Mouse (Mus musculus): Measurements from ENCODE around the gene Rgl1.

The Rgl1 gene

DNA sequence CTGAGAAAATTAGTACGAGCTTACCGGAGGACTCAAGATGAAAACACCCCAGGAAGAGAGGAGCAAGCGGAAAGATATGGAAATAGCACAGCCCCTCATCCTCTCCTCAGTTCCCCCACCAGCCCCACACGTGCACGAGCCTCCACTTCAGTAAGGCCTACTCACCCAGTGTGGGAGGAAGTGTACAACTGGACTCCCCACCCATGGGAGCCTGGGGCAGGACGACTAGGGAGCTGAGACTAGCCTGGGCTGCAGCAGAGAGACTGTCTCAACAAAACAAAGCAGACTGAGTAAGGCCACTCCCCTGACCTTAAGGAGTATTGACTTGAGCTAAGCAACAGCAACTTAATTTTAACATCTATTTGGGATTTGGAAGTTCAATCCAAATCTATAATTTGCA lies 48.0 kb downstream of the Rgl1 start:
- in situ Hi-C loops (cut with MboI, MseI), result no loop called here

GRCm38 (mm10) chr1:152717329-152717728 lies 48.8 kb downstream of the Rgl1 start:
- in situ Hi-C loops (cut with MboI, MseI), result no loop called here

GRCm38 (mm10) chr1:152714405-152714804 lies 51.7 kb downstream of the Rgl1 start:
- in situ Hi-C loops (cut with MboI, MseI), result no loop called here

GRCm38 (mm10) chr1:152713924-152714323 lies 52.2 kb downstream of the Rgl1 start:
- in situ Hi-C loops (cut with MboI, MseI), result no loop called here

GRCm38 (mm10) chr1:152711037-152711436 lies 55.1 kb downstream of the Rgl1 start:
- in situ Hi-C loops (cut with MboI, MseI), result no loop called here

DNA sequence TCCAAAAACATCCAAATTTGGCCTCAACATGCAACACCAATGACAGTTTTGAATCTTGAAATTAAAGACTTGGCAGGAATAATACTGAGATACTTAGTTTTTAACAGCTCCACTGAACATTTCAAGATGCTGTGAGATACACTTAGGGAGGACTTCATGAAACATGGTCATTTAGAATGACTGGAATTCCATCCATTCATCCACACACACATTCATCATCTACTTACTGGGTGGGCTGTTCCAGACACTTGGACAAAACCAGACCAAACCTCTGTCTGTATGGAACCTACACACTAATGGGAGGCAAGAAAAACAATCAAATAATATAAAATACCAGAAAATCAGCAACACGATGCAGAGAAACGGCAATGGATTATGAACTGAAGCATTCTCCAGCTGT lies 58.6 kb downstream of the Rgl1 start:
- in situ Hi-C loops (cut with MboI, MseI), result no loop called here

- in situ Hi-C loops (cut with MboI, MseI), result no loop called here
Observed at GRCm38 (mm10) chr1:152703941-152704340, 62.2 kb downstream of the Rgl1 start.

DNA sequence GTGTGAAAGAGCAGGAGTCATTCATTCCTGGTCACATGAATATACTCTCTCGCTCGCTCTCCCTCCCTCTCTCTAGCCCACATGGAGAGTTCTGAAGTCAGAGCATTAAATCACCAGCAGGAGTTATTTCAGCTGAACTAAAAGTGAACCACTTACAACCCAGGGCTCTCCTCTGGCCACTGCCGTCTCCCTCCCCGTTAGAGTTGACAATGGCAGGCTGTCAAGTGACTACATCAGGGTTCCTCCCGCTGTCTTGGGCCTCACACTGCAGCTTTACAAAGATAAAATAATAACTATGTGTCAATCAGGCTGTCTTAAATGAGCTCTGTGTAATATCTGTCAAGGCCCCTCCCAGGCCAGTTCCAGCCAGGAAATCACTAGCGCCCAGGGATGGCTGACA lies 63.2 kb downstream of the Rgl1 start:
- in situ Hi-C loops (cut with MboI, MseI), result no loop called here

GRCm38 (mm10) chr1:152701066-152701465 lies 65.1 kb downstream of the Rgl1 start:
- in situ Hi-C loops (cut with MboI, MseI), result no loop called here

- in situ Hi-C loops (cut with MboI, MseI), result no loop called here
Observed at GRCm38 (mm10) chr1:152697341-152697740, 68.8 kb downstream of the Rgl1 start.

DNA sequence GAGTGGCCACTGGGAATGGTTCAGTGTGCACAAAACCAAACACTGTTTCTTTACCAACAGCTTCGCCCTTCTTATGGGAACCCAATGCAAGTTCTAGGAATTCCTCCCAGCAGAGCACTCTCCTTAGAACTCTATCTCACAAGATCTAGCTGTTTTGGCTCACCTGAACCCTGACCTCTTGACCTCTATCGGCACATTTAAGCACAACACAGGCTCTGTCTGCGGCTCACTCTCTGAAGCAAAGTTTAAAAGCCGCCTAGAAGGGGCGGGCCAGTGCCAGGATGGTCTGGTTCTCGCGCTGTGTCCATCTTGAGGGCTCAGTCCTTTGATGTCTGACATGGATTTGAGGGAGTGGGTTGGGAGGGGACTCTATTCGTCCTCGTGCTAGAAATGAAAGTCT lies 70.7 kb downstream of the Rgl1 start:
- in situ Hi-C loops (cut with MboI, MseI), result no loop called here

GRCm38 (mm10) chr1:152689968-152690367 lies 76.2 kb downstream of the Rgl1 start:
- in situ Hi-C loops (cut with MboI, MseI), result loop anchor here (5.0 to 10.0 kb wide), 2 partner anchors 93 to 125 kb away; no protein-coding TSS in a partner anchor

- in situ Hi-C loops (cut with MboI, MseI), result loop anchor here (10.0 kb wide), 1 partner anchor 127 kb away; no protein-coding TSS in a partner anchor
Observed at GRCm38 (mm10) chr1:152687733-152688181, 78.4 kb downstream of the Rgl1 start.

GRCm38 (mm10) chr1:152687099-152687730 lies 78.9 kb downstream of the Rgl1 start:
- in situ Hi-C loops (cut with MboI, MseI), result loop anchor here (10.0 kb wide), 1 partner anchor 128 kb away; no protein-coding TSS in a partner anchor

- in situ Hi-C loops (cut with MboI, MseI), result loop anchor here (10.0 kb wide), 1 partner anchor 129 kb away; no protein-coding TSS in a partner anchor
Observed at GRCm38 (mm10) chr1:152685531-152685930, 80.6 kb downstream of the Rgl1 start.

- in situ Hi-C loops (cut with MboI, MseI), result loop anchor here (10.0 kb wide), 1 partner anchor 132 kb away; no protein-coding TSS in a partner anchor
Observed at GRCm38 (mm10) chr1:152682368-152683194, 83.6 kb downstream of the Rgl1 start.

GRCm38 (mm10) chr1:152681676-152682367 lies 84.3 kb downstream of the Rgl1 start:
- in situ Hi-C loops (cut with MboI, MseI), result loop anchor here (10.0 kb wide), 1 partner anchor 133 kb away; no protein-coding TSS in a partner anchor

GRCm38 (mm10) chr1:152681116-152681515 lies 85.0 kb downstream of the Rgl1 start:
- in situ Hi-C loops (cut with MboI, MseI), result loop anchor here (10.0 kb wide), 1 partner anchor 134 kb away; no protein-coding TSS in a partner anchor

DNA sequence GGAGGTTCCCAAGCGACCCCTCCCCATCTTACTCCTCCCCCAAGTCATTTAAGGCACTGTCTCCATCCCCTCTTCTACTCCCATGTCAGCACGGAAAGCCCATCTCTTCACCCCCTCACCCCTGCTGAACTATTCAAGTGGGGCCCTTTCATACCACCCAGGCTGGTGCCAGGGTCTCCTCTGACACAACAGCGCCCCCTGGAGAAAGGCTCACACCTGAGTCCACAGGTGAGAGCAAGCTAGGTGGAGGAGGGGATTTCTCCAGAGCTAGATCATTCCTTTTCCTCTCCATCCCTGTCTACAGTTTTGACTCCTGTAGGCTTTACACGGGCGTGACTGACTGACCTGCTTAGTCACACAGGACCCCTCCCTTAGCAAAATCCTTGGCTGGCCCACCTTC lies 87.7 kb downstream of the Rgl1 start:
- in situ Hi-C loops (cut with MboI, MseI), result no loop called here

- in situ Hi-C loops (cut with MboI, MseI), result no loop called here
Observed at GRCm38 (mm10) chr1:152677482-152678211, 88.5 kb downstream of the Rgl1 start.

Measured in T-helper 2 cell (primary cell).